Mouse (Mus musculus): Measurements from ENCODE around the gene Azgp1. TPM values are rescaled to one million over a fixed set of nuclear protein-coding genes. Genes with fewer than 3 reads are reported as not detected.

Azgp1 gene
- polyA plus RNA-seq, 1 experiment from 2014 or later = 0.46 TPM

Other genes with a start within 250 kb of the Azgp1 start
- 2.7 and 2.9 TPM in 2 replicates for gene Nyap1, start 239.9 kb upstream of the Azgp1 start, polyA plus RNA-seq (2015; fragmentation: Nextera tagmentation; extraction: Ambion mirVana)
- 130 and 138 TPM in 2 replicates for gene Tsc22d4, start 235.8 kb upstream of the Azgp1 start, polyA plus RNA-seq (2015; fragmentation: Nextera tagmentation; extraction: Ambion mirVana)
- 22.5 and 26.2 TPM in 2 replicates for gene Ppp1r35, start 202.7 kb upstream of the Azgp1 start, polyA plus RNA-seq (2015; fragmentation: Nextera tagmentation; extraction: Ambion mirVana)
- gene Mepce, start 193.9 kb upstream of the Azgp1 start, polyA plus RNA-seq (2015; fragmentation: Nextera tagmentation; extraction: Ambion mirVana) = 7.5 and 10.4 TPM in 2 replicates
- 18.3 and 20.5 TPM in 2 replicates for gene Zcwpw1, start 193.7 kb upstream of the Azgp1 start, polyA plus RNA-seq (2015; fragmentation: Nextera tagmentation; extraction: Ambion mirVana)
- 2.2 and 2.4 TPM in 2 replicates for gene Pilra, start 145.2 kb upstream of the Azgp1 start, polyA plus RNA-seq (2015; fragmentation: Nextera tagmentation; extraction: Ambion mirVana)
- gene Pilrb1, start 123.4 kb upstream of the Azgp1 start, polyA plus RNA-seq (2015; fragmentation: Nextera tagmentation; extraction: Ambion mirVana) = 0.89 and 1.6 TPM in 2 replicates
- gene Pilrb2, start 109.7 kb upstream of the Azgp1 start, polyA plus RNA-seq (2015; fragmentation: Nextera tagmentation; extraction: Ambion mirVana) = 1.4 and 1.6 TPM in 2 replicates
- 9.3 and 10.4 TPM in 2 replicates for gene Cyp3a13, start 59.9 kb upstream of the Azgp1 start, polyA plus RNA-seq (2015; fragmentation: Nextera tagmentation; extraction: Ambion mirVana)
- 0.62 and 0.94 TPM in 2 replicates for gene Gjc3, start 18.4 kb upstream of the Azgp1 start, polyA plus RNA-seq (2015; fragmentation: Nextera tagmentation; extraction: Ambion mirVana)
- not detected in 2 replicates for gene Smok3a, start 39.7 kb downstream of the Azgp1 start, polyA plus RNA-seq (2015; fragmentation: Nextera tagmentation; extraction: Ambion mirVana)
- gene Smok3b, start 39.9 kb downstream of the Azgp1 start, polyA plus RNA-seq (2015; fragmentation: Nextera tagmentation; extraction: Ambion mirVana) = not detected in 2 replicates
- gene Smok3c, start 71.7 kb downstream of the Azgp1 start, polyA plus RNA-seq (2015; fragmentation: Nextera tagmentation; extraction: Ambion mirVana) = not detected in 2 replicates
- 13.6 and 14.8 TPM in 2 replicates for gene Zkscan1, start 103.6 kb downstream of the Azgp1 start, polyA plus RNA-seq (2015; fragmentation: Nextera tagmentation; extraction: Ambion mirVana)
- gene Zscan21, start 135.4 kb downstream of the Azgp1 start, polyA plus RNA-seq (2015; fragmentation: Nextera tagmentation; extraction: Ambion mirVana) = 46.2 and 48.7 TPM in 2 replicates
- gene Zfp113, start 174.2 kb downstream of the Azgp1 start, polyA plus RNA-seq (2015; fragmentation: Nextera tagmentation; extraction: Ambion mirVana) = 17.5 and 18.1 TPM in 2 replicates
- gene Cops6, start 179.6 kb downstream of the Azgp1 start, polyA plus RNA-seq (2015; fragmentation: Nextera tagmentation; extraction: Ambion mirVana) = 270 and 287 TPM in 2 replicates
- 23.4 and 23.9 TPM in 2 replicates for gene Ap4m1, start 190.5 kb downstream of the Azgp1 start, polyA plus RNA-seq (2015; fragmentation: Nextera tagmentation; extraction: Ambion mirVana)
- 150 and 155 TPM in 2 replicates for gene Mcm7, start 190.9 kb downstream of the Azgp1 start, polyA plus RNA-seq (2015; fragmentation: Nextera tagmentation; extraction: Ambion mirVana)
- 71.3 and 73.7 TPM in 2 replicates for gene Taf6, start 205.9 kb downstream of the Azgp1 start, polyA plus RNA-seq (2015; fragmentation: Nextera tagmentation; extraction: Ambion mirVana)
- gene Cnpy4, start 206.0 kb downstream of the Azgp1 start, polyA plus RNA-seq (2015; fragmentation: Nextera tagmentation; extraction: Ambion mirVana) = 44.4 and 48.0 TPM in 2 replicates
- 8.1 and 9.4 TPM in 2 replicates for gene Mblac1, start 212.8 kb downstream of the Azgp1 start, polyA plus RNA-seq (2015; fragmentation: Nextera tagmentation; extraction: Ambion mirVana)
- gene Nxpe5, start 244.4 kb downstream of the Azgp1 start, polyA plus RNA-seq (2015; fragmentation: Nextera tagmentation; extraction: Ambion mirVana) = not detected in 2 replicates